Mouse (Mus musculus) testis, adult 2 months (tissue): ENCODE results near the gene Rbm28.

Experiments used
- CTCF ChIP-seq: fragments of 200-500 bp; IDR thresholded peaks from 2 replicates; pipeline ENCODE4 v1.5.1; 2012; ENCODE audit warnings: low read depth, mild to moderate bottlenecking, inconsistent platforms, low read length, moderate library complexity; ENCODE audit not compliant: control insufficient read depth, insufficient read depth, insufficient replicate concordance
- POLR2A ChIP-seq: fragments of 200-500 bp; IDR thresholded peaks from 2 replicates; pipeline ENCODE4 v1.6.1; 2012; ENCODE audit warnings: low read depth, mild to moderate bottlenecking, inconsistent platforms, low read length, moderate library complexity; ENCODE audit not compliant: control insufficient read depth

- no peak for TF ChIP-seq CTCF
- TF ChIP-seq POLR2A: no peak
These were observed 29.4 kb upstream of the Rbm28 start for GRCm38 (mm10) chr6:29193961-29194750.
